Comparison of ENCODE assay signal across 9 mouse cellular contexts in the genomic region with DNA sequence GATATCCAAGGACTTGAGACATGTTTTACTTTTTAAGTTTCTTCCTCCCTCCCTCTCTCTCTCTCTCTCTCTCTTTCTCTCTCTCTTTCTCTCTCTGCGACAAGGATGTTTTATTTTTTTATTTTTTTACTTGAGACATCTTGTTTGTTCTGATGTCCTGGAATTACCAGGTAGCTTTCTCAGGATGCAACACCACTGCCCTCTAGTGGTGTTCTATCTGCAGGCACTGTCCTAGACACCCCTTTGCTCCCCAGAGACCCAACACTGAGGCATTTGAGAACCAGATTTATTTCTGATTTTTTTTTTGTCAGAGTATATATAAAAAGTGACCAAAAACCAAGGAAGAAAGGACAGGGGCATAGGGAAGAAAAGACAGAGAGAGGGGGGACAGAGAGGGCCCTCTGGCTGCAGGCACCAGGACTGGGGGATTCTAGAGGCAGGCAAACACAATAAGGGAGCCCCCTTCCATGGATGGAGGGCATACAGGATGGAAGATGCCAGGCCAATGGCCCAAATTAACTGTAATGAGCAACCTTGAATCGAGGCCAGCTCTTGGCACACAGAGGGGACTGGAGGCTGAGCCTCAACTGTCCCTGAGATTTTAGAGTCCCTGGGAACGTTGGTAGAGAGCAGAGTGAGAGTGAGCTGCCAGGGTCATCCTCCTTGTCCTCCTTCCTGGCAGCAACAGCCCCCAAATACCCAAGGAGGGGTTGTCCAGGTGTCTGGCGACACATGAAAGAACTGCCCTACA. TPM values are rescaled to one million over a fixed set of nuclear protein-coding genes. Genes with fewer than 3 reads are reported as not detected.
A peak's percentile ranks its signal among the peaks of the same experiment; 100 is the strongest.
DNase-seq lines count a peak whose midpoint lies in the region; ATAC-seq and TF ChIP-seq lines count a peak whose summit lies in the region.
"Had no signal": no experiment of that assay in that cellular context is flagged by ENCODE, and none has a peak within 500 bp of the region (broad histone marks: within the 10 kb centered on the region; RNA-seq: fewer than 3 reads in every experiment).

No protein-coding gene starts in this region.

- H3K9ac ChIP-seq in hindbrain, embryonic 16.5 days (ENCODE audit: low read depth, low read length): no peak overlapping the region
- H3K9ac ChIP-seq in midbrain, embryonic 11.5 days (ENCODE audit: low read length): no peak overlapping the region
- H3K9ac ChIP-seq: embryonic facial prominence, embryonic 12.5 days had no signal

- WGBS in hindbrain, embryonic 16.5 days: 66% methylated on average over 4 of the region's 4 CpGs
- WGBS in hindbrain, embryonic 10.5 days: 80% methylated on average over 4 of the region's 4 CpGs
- WGBS in thymus, adult 2 months: 83% methylated on average over 4 of the region's 4 CpGs
- WGBS in lung, adult 2 months: 68% methylated on average over 4 of the region's 4 CpGs
- 81% methylated on average over 4 of the region's 4 CpGs for WGBS in midbrain, embryonic 11.5 days

- no peaks in the 10 kb centered on the region for H3K9me3 ChIP-seq in hindbrain, embryonic 16.5 days (ENCODE audit: control insufficient read depth, low read length)
- H3K9me3 ChIP-seq in hindbrain, embryonic 10.5 days: no peaks in the 10 kb centered on the region
- no peaks in the 10 kb centered on the region for H3K9me3 ChIP-seq in midbrain, embryonic 11.5 days (ENCODE audit: control insufficient read depth, low read length)
- H3K9me3 ChIP-seq: embryonic facial prominence, embryonic 12.5 days had no signal

- no peak for ATAC-seq in hindbrain, embryonic 16.5 days
- no peak for ATAC-seq in midbrain, embryonic 11.5 days (ENCODE audit: low FRiP score)

- no peak overlapping the region for H3K4me2 ChIP-seq in hindbrain, embryonic 16.5 days (ENCODE audit: low read length)
- H3K4me2 ChIP-seq in midbrain, embryonic 11.5 days: no peak overlapping the region
- H3K4me2 ChIP-seq: embryonic facial prominence, embryonic 12.5 days had no signal

- TF ChIP-seq POLR2A in thymus, adult 2 months (IDR thresholded peaks at IDR 0.05; ENCODE audit: control insufficient read depth, extremely low read depth, insufficient read depth, low read length, poor library complexity): no peak
- TF ChIP-seq POLR2A in brain, embryonic 14.5 days (IDR thresholded peaks at IDR 0.05; ENCODE audit: borderline replicate concordance, extremely low read depth, insufficient read depth, insufficient read length, poor library complexity, severe bottlenecking): no peak
- TF ChIP-seq POLR2A in lung, adult 2 months (IDR thresholded peaks at IDR 0.05; ENCODE audit: borderline replicate concordance, extremely low read depth, low read depth, low read length): no peak

- H3K27me3 ChIP-seq in hindbrain, embryonic 16.5 days (replicated peaks; ENCODE audit: control insufficient read depth, insufficient read depth, low read length): no peaks in the 10 kb centered on the region
- peaks cover 5% of the 10 kb centered on the region; the same call in 1 of the 2 replicates for H3K27me3 ChIP-seq in hindbrain, embryonic 10.5 days (ENCODE audit: insufficient read depth, poor library complexity, severe bottlenecking)
- H3K27me3 ChIP-seq in thymus, adult 2 months (ENCODE audit: control insufficient read depth, insufficient read depth, low read length): no peaks in the 10 kb centered on the region
- H3K27me3 ChIP-seq in midbrain, embryonic 11.5 days (ENCODE audit: control insufficient read depth, insufficient read depth, low read length): no peaks in the 10 kb centered on the region

- H3K4me1 ChIP-seq in hindbrain, embryonic 16.5 days (ENCODE audit: control insufficient read depth, insufficient read depth, low read depth, low read length): peaks cover 33% of the 10 kb centered on the region
- peaks cover 57% of the 10 kb centered on the region for H3K4me1 ChIP-seq in hindbrain, embryonic 10.5 days (replicated peaks)
- H3K4me1 ChIP-seq in thymus, adult 2 months (replicated peaks; ENCODE audit: control insufficient read depth, insufficient read depth, low read length): peaks cover 16% of the 10 kb centered on the region
- H3K4me1 ChIP-seq in lung, adult 2 months (ENCODE audit: control insufficient read depth, insufficient read depth, low read length): no peaks in the 10 kb centered on the region; the same call in 1 of the 2 replicates
- peaks cover 19% of the 10 kb centered on the region for H3K4me1 ChIP-seq in midbrain, embryonic 11.5 days (ENCODE audit: control insufficient read depth, insufficient read depth, low read length)

- H3K4me3 ChIP-seq in hindbrain, embryonic 16.5 days (ENCODE audit: low read length): no peak overlapping the region
- no peak overlapping the region for H3K4me3 ChIP-seq in hindbrain, embryonic 10.5 days
- no peak overlapping the region for H3K4me3 ChIP-seq in thymus, adult 2 months (ENCODE audit: control insufficient read depth, insufficient read depth, low read length)
- H3K4me3 ChIP-seq in lung, adult 2 months (replicated peaks; ENCODE audit: extremely low read depth, low read depth, low read length): no peak overlapping the region
- H3K4me3 ChIP-seq in midbrain, embryonic 11.5 days (ENCODE audit: low read depth, low read length): no peak overlapping the region
- H3K4me3 ChIP-seq: embryonic facial prominence, embryonic 12.5 days had no signal

- H3K36me3 ChIP-seq in hindbrain, embryonic 16.5 days (ENCODE audit: control insufficient read depth, insufficient read depth, low read length): peaks cover 7% of the 10 kb centered on the region
- peaks cover 23% of the 10 kb centered on the region for H3K36me3 ChIP-seq in hindbrain, embryonic 10.5 days
- H3K36me3 ChIP-seq in thymus, adult 2 months (ENCODE audit: control insufficient read depth, insufficient read depth, low read length): no peaks in the 10 kb centered on the region; the same call in 1 of the 2 replicates
- H3K36me3 ChIP-seq in midbrain, embryonic 11.5 days (ENCODE audit: control insufficient read depth, insufficient read depth, low read length): no peaks in the 10 kb centered on the region

- no peak for TF ChIP-seq CTCF in thymus, adult 2 months (IDR thresholded peaks at IDR 0.05; ENCODE audit: borderline replicate concordance, control insufficient read depth, extremely low read depth, insufficient read depth, low read length, poor library complexity)
- TF ChIP-seq CTCF in brain, embryonic 14.5 days (IDR thresholded peaks at IDR 0.05; ENCODE audit: borderline replicate concordance, extremely low read depth, insufficient read depth, insufficient read length): peak; percentile 69; the same call in 1 of the 2 replicates
- peak; percentile 64 for TF ChIP-seq CTCF in lung, adult 2 months (IDR thresholded peaks at IDR 0.05; ENCODE audit: insufficient read depth, low read length)

- DNase-seq in hindbrain, embryonic 10.5 days (ENCODE audit: low spot score): no peak
- DNase-seq in thymus, adult 2 months: peak; percentile 41
- no peak for DNase-seq in thymus, postnatal 36 days
- peak; percentile 69 for DNase-seq in brain, embryonic 14.5 days (ENCODE audit: low read depth)
- no peak for DNase-seq in lung, adult 2 months
- no peak for DNase-seq in urinary bladder, adult 18-20 months (ENCODE audit: low spot score in 2 of 2)
- no peak for DNase-seq in midbrain, embryonic 11.5 days (ENCODE audit: low spot score, missing footprints)

- H3K27ac ChIP-seq in hindbrain, embryonic 16.5 days (ENCODE audit: low read depth, low read length): 0 out of 2 replicates have a peak overlapping the region, but pooled peaks have one; percentile 1
- H3K27ac ChIP-seq in hindbrain, embryonic 10.5 days: no peak overlapping the region
- H3K27ac ChIP-seq in thymus, adult 2 months (ENCODE audit: control insufficient read depth, insufficient read depth, low read length): no peak overlapping the region
- no peak overlapping the region for H3K27ac ChIP-seq in midbrain, embryonic 11.5 days (ENCODE audit: low read depth, low read length)
- H3K27ac ChIP-seq: embryonic facial prominence, embryonic 12.5 days had no signal

RNA-seq across cellular contexts. Expression of a gene that starts 2.5 kb away (rescaled TPM):
- polyA plus RNA-seq in hindbrain, embryonic 16.5 days (2015; fragmentation: Nextera tagmentation; extraction: Ambion mirVana): 44.9 and 65.1 TPM in 2 replicates
- 36.9 and 45.4 TPM in 2 replicates for polyA plus RNA-seq in hindbrain, embryonic 10.5 days (2016; fragmentation: Nextera tagmentation; extraction: Ambion mirVana)
- 87.6 and 89.1 TPM in 2 replicates for polyA plus RNA-seq in thymus, adult 2 months (2012; rRNA removed)
- 105 and 142 TPM in 2 replicates for polyA plus RNA-seq in brain, embryonic 14.5 days (2012; rRNA removed)
- polyA plus RNA-seq in lung, adult 2 months (2012; rRNA removed): 37.1 and 43.7 TPM in 2 replicates
- polyA plus RNA-seq in midbrain, embryonic 11.5 days (2014; fragmentation: Nextera tagmentation; extraction: Ambion mirVana): 24.6 and 27.0 TPM in 2 replicates

RNA-seq across cellular contexts. Expression of a gene that starts 3.5 kb away (rescaled TPM):
- polyA plus RNA-seq in hindbrain, embryonic 16.5 days (2015; fragmentation: Nextera tagmentation; extraction: Ambion mirVana): 57.3 and 63.6 TPM in 2 replicates
- polyA plus RNA-seq in hindbrain, embryonic 10.5 days (2016; fragmentation: Nextera tagmentation; extraction: Ambion mirVana): 65.0 and 77.1 TPM in 2 replicates
- polyA plus RNA-seq in thymus, adult 2 months (2012; rRNA removed): 22.2 and 22.5 TPM in 2 replicates
- polyA plus RNA-seq in brain, embryonic 14.5 days (2012; rRNA removed): 30.9 and 44.4 TPM in 2 replicates
- polyA plus RNA-seq in lung, adult 2 months (2012; rRNA removed): 14.1 and 21.5 TPM in 2 replicates
- polyA plus RNA-seq in midbrain, embryonic 11.5 days (2014; fragmentation: Nextera tagmentation; extraction: Ambion mirVana): 77.0 and 82.6 TPM in 2 replicates

RNA-seq across cellular contexts. Expression of a gene that starts 3.9 kb away (rescaled TPM):
- polyA plus RNA-seq in hindbrain, embryonic 16.5 days (2015; fragmentation: Nextera tagmentation; extraction: Ambion mirVana): 192 and 201 TPM in 2 replicates
- polyA plus RNA-seq in hindbrain, embryonic 10.5 days (2016; fragmentation: Nextera tagmentation; extraction: Ambion mirVana): 36.1 and 72.6 TPM in 2 replicates
- polyA plus RNA-seq in thymus, adult 2 months (2012; rRNA removed): 26.5 and 29.0 TPM in 2 replicates
- 161 and 163 TPM in 2 replicates for polyA plus RNA-seq in brain, embryonic 14.5 days (2012; rRNA removed)
- 24.1 and 24.5 TPM in 2 replicates for polyA plus RNA-seq in lung, adult 2 months (2012; rRNA removed)
- polyA plus RNA-seq in midbrain, embryonic 11.5 days (2014; fragmentation: Nextera tagmentation; extraction: Ambion mirVana): 63.4 and 64.4 TPM in 2 replicates

RNA-seq across cellular contexts. Expression of a gene that starts 10.4 kb away (rescaled TPM):
- polyA plus RNA-seq in hindbrain, embryonic 16.5 days (2015; fragmentation: Nextera tagmentation; extraction: Ambion mirVana): 58.5 and 59.4 TPM in 2 replicates
- 52.9 and 56.8 TPM in 2 replicates for polyA plus RNA-seq in hindbrain, embryonic 10.5 days (2016; fragmentation: Nextera tagmentation; extraction: Ambion mirVana)
- 266 and 327 TPM in 2 replicates for polyA plus RNA-seq in thymus, adult 2 months (2012; rRNA removed)
- 125 and 204 TPM in 2 replicates for polyA plus RNA-seq in brain, embryonic 14.5 days (2012; rRNA removed)
- 121 and 128 TPM in 2 replicates for polyA plus RNA-seq in lung, adult 2 months (2012; rRNA removed)
- polyA plus RNA-seq in midbrain, embryonic 11.5 days (2014; fragmentation: Nextera tagmentation; extraction: Ambion mirVana): 46.4 and 50.2 TPM in 2 replicates

Comparison
In these comparisons a context has a peak if more than half of its experiments do, and no peak if none do; other contexts are left out.
1. DNase-seq: peak in thymus, adult 2 months (single experiment) and brain, embryonic 14.5 days (single experiment); none in hindbrain, embryonic 10.5 days (single experiment), thymus, postnatal 36 days (0 of 2), lung, adult 2 months (single experiment), urinary bladder, adult 18-20 months (0 of 2) and midbrain, embryonic 11.5 days (single experiment).